Mouse (Mus musculus) liver, adult (tissue): ENCODE data around the gene Srsf10.

Experiments
- GATA4 ChIP-seq: IDR thresholded peaks from 2 replicates; pipeline ENCODE4 v1.6.1; 2014; ENCODE audit warnings: mild to moderate bottlenecking, low read length; ENCODE audit not compliant: insufficient replicate concordance

Gene Srsf10

GRCm38 (mm10) chr4:135844400-135844799 lies 11.1 kb upstream of the Srsf10 start:
- TF ChIP-seq GATA4: no peak

- TF ChIP-seq GATA4: no peak
These were observed 8.0 kb upstream of the Srsf10 start for GRCm38 (mm10) chr4:135847581-135847980.

- TF ChIP-seq GATA4: no peak
These were observed 5.0 kb upstream of the Srsf10 start for GRCm38 (mm10) chr4:135850411-135851095.

- TF ChIP-seq GATA4: no peak
These were observed 3.6 kb upstream of the Srsf10 start for GRCm38 (mm10) chr4:135851942-135852341.

GRCm38 (mm10) chr4:135853987-135854546 lies 1.5 kb upstream of the Srsf10 start:
- no peak for TF ChIP-seq GATA4

DNA sequence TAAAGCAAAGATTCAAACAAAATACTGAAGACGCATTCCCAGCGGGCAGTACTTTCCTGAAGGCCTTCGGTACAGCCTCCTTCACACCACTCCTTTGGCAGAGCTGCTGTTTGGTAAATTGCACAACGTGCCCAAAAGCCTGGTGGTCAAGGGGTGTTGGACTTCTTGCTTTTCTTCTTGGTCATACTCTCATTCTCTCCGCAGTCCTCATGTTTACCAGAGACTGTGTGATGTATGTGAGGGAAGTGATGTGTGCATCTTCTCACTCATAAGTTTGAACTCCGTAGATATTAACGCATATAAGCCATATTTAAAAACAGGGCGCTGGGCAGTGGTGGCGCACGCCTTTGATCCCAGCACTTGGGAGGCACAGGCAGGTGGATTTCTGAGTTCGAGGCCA lies 917 bp upstream of the Srsf10 start:
- no peak for TF ChIP-seq GATA4

GRCm38 (mm10) chr4:135855080-135855479 lies 467 bp upstream of the Srsf10 start:
- TF ChIP-seq GATA4: no peak

DNA sequence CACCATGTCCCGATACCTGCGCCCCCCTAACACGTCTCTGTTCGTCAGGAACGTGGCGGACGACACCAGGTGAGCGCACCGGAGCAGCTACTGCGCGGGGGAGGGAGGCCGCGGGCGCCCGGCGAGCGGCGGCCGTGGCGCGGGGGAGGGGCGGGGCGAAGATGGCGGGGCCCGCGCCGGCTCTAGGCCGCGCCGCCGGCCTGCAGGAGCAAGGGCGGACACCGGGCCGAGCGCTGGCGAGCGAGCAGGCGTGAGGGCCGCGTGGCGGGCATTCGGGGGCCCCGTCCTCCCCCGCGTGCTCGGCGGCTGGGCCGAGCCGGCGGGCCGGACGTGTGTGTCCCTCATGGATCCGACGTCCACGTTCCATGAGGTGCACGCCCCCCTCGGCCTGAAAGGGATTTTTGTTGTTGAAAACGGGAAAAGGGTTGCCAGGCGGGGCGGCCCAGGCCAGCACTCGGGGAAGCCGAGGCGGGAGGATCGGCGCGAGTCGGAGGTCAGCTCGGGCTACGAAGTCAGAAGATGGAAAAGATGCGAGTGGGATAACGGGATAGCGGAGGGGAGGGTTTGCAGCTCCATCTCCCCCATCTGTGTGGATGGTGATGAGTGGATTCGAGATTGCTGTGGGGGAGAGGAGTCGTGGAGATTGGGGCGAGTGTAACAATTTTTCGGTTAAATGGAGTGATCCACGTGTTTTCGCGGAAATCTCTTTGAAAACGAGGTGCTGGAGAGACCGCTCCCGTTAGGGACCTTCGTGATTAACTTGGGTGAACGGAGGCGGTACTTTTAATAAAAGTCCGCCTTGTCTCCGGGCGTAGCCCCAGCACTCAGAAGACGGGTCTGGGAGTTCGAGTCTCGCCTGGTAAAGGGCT lies 910 bp downstream of the Srsf10 start:
- no peak for TF ChIP-seq GATA4

GRCm38 (mm10) chr4:135857597-135858186 lies 2.1 kb downstream of the Srsf10 start:
- no peak for TF ChIP-seq GATA4

- no peak for TF ChIP-seq GATA4
These were observed 13.4 kb downstream of the Srsf10 start for GRCm38 (mm10) chr4:135868996-135869395.

DNA sequence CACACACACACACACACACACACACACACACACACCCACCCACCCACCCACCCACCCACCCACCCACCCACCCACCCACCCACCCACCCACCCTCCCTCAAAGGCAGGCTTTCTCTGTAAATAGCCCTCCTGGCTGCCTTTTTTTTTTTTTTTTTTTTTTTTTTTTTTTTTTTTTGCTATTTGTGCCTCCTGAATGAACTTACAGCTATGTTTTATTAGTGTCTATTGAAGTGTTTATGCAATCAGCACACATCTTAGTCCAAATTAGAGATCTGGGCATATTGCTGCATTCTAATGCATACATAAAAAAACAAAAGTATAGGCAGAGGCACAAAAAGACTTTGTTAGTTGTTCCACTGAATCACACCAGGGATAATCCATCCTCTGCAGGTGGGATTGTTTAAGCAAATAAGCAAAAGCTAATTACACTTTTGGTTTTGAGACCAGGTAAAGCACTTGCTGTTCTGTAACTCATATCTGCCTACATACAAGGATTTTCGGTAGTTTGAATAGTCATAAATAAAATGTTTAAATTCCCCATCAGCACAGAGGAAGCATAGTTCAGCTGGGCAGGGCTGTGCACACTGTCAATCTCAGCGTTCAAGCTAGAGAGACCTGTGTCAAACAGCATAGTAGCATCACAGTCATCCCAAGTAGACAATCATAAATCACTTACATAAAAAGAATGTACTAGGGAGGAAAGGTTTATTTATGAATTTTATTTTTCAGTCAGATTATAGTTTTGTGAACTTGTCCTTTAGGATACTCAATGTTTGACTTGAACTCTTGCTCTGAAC lies 14.9 kb downstream of the Srsf10 start:
- TF ChIP-seq GATA4: no peak

DNA sequence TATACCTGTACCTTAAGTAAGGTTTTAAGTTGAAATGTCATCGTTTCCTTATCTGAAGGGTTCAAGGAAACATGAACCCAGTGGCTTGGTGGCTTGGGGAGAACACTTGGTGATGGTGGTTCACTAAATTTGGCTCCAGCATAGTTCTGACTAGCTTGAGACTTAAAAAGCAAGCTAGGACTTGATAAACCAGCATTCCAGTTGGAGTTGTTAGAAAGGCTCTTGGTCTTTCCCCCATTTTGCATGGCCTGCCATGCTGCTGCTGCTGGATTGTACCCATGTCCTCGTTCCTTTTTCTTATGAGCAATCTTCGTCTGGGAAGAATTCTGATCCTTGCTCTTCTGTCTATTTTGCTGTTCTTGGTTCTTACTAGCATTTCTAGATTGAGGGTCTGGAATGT lies 16.5 kb downstream of the Srsf10 start:
- TF ChIP-seq GATA4: no peak

GRCm38 (mm10) chr4:135872589-135873391 lies 17.2 kb downstream of the Srsf10 start:
- no peak for TF ChIP-seq GATA4
